Mouse (Mus musculus): Measurements from ENCODE around the gene Hyal6. TPM values are rescaled to one million over a fixed set of nuclear protein-coding genes. Genes with fewer than 3 reads are reported as not detected.

Hyal6 gene
- not detected in 2 replicates for polyA plus RNA-seq (2012)

GRCm38 (mm10) chr6:24732945-24733344, at the start of gene Hyal6:
Gene Hyal6, plus strand, starts transcription at chr6:24733245.
- H3K9me3 ChIP-seq (ENCODE audit: control insufficient read depth, low read length), result no peaks in the 10 kb centered on the region
- no peaks in the 10 kb centered on the region for H3K36me3 ChIP-seq (ENCODE audit: control insufficient read depth)
- no peaks in the 10 kb centered on the region for H3K27me3 ChIP-seq (ENCODE audit: control insufficient read depth)
- H3K4me1 ChIP-seq (ENCODE audit: control insufficient read depth), result no peaks in the 10 kb centered on the region
- TF ChIP-seq GATA1 (IDR thresholded peaks at IDR 0.05; ENCODE audit: low read length) (no peak), TAL1 (IDR thresholded peaks at IDR 0.05; ENCODE audit: low read length) (no peak)
- H3K4me3 ChIP-seq (replicated peaks), result no peak within 1 kb of the TSS

GRCm38 (mm10) chr6:24687871-24688270, 45.2 kb upstream of the Hyal6 start:
- no peaks in the 10 kb centered on the region for H3K36me3 ChIP-seq (ENCODE audit: control insufficient read depth)
- H3K4me1 ChIP-seq (ENCODE audit: control insufficient read depth), result no peaks in the 10 kb centered on the region
- TF ChIP-seq GATA1 (IDR thresholded peaks at IDR 0.05; ENCODE audit: low read length) (no peak), TAL1 (IDR thresholded peaks at IDR 0.05; ENCODE audit: low read length) (no peak)
- H3K27me3 ChIP-seq (ENCODE audit: control insufficient read depth), result no peaks in the 10 kb centered on the region
- no peaks in the 10 kb centered on the region for H3K9me3 ChIP-seq (ENCODE audit: control insufficient read depth, low read length)
- no peak overlapping the region for H3K4me3 ChIP-seq (replicated peaks)

GRCm38 (mm10) chr6:24694455-24695410, 38.3 kb upstream of the Hyal6 start:
- Histone ChIP-seq H3K27me3 (ENCODE audit: control insufficient read depth) (no peaks in the 10 kb centered on the region), H3K4me3 (replicated peaks) (no peak overlapping the region), H3K4me1 (ENCODE audit: control insufficient read depth) (no peaks in the 10 kb centered on the region), H3K36me3 (ENCODE audit: control insufficient read depth) (no peaks in the 10 kb centered on the region), H3K9me3 (ENCODE audit: control insufficient read depth, low read length) (no peaks in the 10 kb centered on the region)
- TF ChIP-seq GATA1 (IDR thresholded peaks at IDR 0.05; ENCODE audit: low read length), result no peak
- no peak for TF ChIP-seq TAL1 (IDR thresholded peaks at IDR 0.05; ENCODE audit: low read length)

GRCm38 (mm10) chr6:24696117-24696516, 36.9 kb upstream of the Hyal6 start:
- H3K4me3 ChIP-seq (replicated peaks), result no peak overlapping the region
- TF ChIP-seq TAL1 (IDR thresholded peaks at IDR 0.05; ENCODE audit: low read length) (no peak), GATA1 (IDR thresholded peaks at IDR 0.05; ENCODE audit: low read length) (no peak)
- no peaks in the 10 kb centered on the region for H3K9me3 ChIP-seq (ENCODE audit: control insufficient read depth, low read length)
- no peaks in the 10 kb centered on the region for H3K36me3 ChIP-seq (ENCODE audit: control insufficient read depth)
- no peaks in the 10 kb centered on the region for H3K4me1 ChIP-seq (ENCODE audit: control insufficient read depth)
- no peaks in the 10 kb centered on the region for H3K27me3 ChIP-seq (ENCODE audit: control insufficient read depth)

- no peaks in the 10 kb centered on the region for H3K36me3 ChIP-seq (ENCODE audit: control insufficient read depth)
- no peak overlapping the region for H3K4me3 ChIP-seq (replicated peaks)
- TF ChIP-seq TAL1 (IDR thresholded peaks at IDR 0.05; ENCODE audit: low read length) (no peak), GATA1 (IDR thresholded peaks at IDR 0.05; ENCODE audit: low read length) (no peak)
- no peaks in the 10 kb centered on the region for H3K9me3 ChIP-seq (ENCODE audit: control insufficient read depth, low read length)
- no peaks in the 10 kb centered on the region for H3K27me3 ChIP-seq (ENCODE audit: control insufficient read depth)
- H3K4me1 ChIP-seq (ENCODE audit: control insufficient read depth), result no peaks in the 10 kb centered on the region
Observed at GRCm38 (mm10) chr6:24697216-24697615, 35.8 kb upstream of the Hyal6 start.

GRCm38 (mm10) chr6:24707090-24707489, 26.0 kb upstream of the Hyal6 start:
- no peak for TF ChIP-seq TAL1 (IDR thresholded peaks at IDR 0.05; ENCODE audit: low read length)
- TF ChIP-seq GATA1 (IDR thresholded peaks at IDR 0.05; ENCODE audit: low read length), result no peak
- H3K4me3 ChIP-seq (replicated peaks), result no peak overlapping the region
- H3K36me3 ChIP-seq (ENCODE audit: control insufficient read depth), result no peaks in the 10 kb centered on the region

GRCm38 (mm10) chr6:24707499-24707898, 25.5 kb upstream of the Hyal6 start:
- Histone ChIP-seq H3K4me1 (ENCODE audit: control insufficient read depth) (no peaks in the 10 kb centered on the region), H3K27me3 (ENCODE audit: control insufficient read depth) (no peaks in the 10 kb centered on the region), H3K4me3 (replicated peaks) (no peak overlapping the region), H3K36me3 (ENCODE audit: control insufficient read depth) (no peaks in the 10 kb centered on the region), H3K9me3 (ENCODE audit: control insufficient read depth, low read length) (no peaks in the 10 kb centered on the region)
- TF ChIP-seq GATA1 (IDR thresholded peaks at IDR 0.05; ENCODE audit: low read length) (no peak), TAL1 (IDR thresholded peaks at IDR 0.05; ENCODE audit: low read length) (no peak)

More at GRCm38 (mm10) chr6:24707090-24707489, 26.0 kb upstream of the Hyal6 start:
- Histone ChIP-seq H3K27me3 (ENCODE audit: control insufficient read depth) (no peaks in the 10 kb centered on the region), H3K9me3 (ENCODE audit: control insufficient read depth, low read length) (no peaks in the 10 kb centered on the region), H3K4me1 (ENCODE audit: control insufficient read depth) (no peaks in the 10 kb centered on the region)

- no peaks in the 10 kb centered on the region for H3K36me3 ChIP-seq (ENCODE audit: control insufficient read depth)
- no peaks in the 10 kb centered on the region for H3K4me1 ChIP-seq (ENCODE audit: control insufficient read depth)
- H3K9me3 ChIP-seq (ENCODE audit: control insufficient read depth, low read length), result no peaks in the 10 kb centered on the region
- no peaks in the 10 kb centered on the region for H3K27me3 ChIP-seq (ENCODE audit: control insufficient read depth)
- no peak overlapping the region for H3K4me3 ChIP-seq (replicated peaks)
- TF ChIP-seq GATA1 (IDR thresholded peaks at IDR 0.05; ENCODE audit: low read length) (no peak), TAL1 (IDR thresholded peaks at IDR 0.05; ENCODE audit: low read length) (no peak)
Observed at GRCm38 (mm10) chr6:24721317-24722099, 11.5 kb upstream of the Hyal6 start.

GRCm38 (mm10) chr6:24728130-24728529, 4.9 kb upstream of the Hyal6 start:
- Histone ChIP-seq H3K9me3 (ENCODE audit: control insufficient read depth, low read length) (no peaks in the 10 kb centered on the region), H3K27me3 (ENCODE audit: control insufficient read depth) (no peaks in the 10 kb centered on the region), H3K36me3 (ENCODE audit: control insufficient read depth) (no peaks in the 10 kb centered on the region), H3K4me3 (replicated peaks) (no peak overlapping the region), H3K4me1 (ENCODE audit: control insufficient read depth) (no peaks in the 10 kb centered on the region)
- no peak for TF ChIP-seq GATA1 (IDR thresholded peaks at IDR 0.05; ENCODE audit: low read length)
- TF ChIP-seq TAL1 (IDR thresholded peaks at IDR 0.05; ENCODE audit: low read length), result no peak
